Mouse (Mus musculus) gastrocnemius, postnatal 4 days (tissue): ENCODE data around the gene Kctd21. TPM values are rescaled to one million over a fixed set of nuclear protein-coding genes. Genes with fewer than 3 reads are reported as not detected.

Source experiments
- DNase-seq, 2 experiments: peaks; one replicate each; pipeline ENCODE4 v3.0.0; 2021 to 2022; ENCODE audit warnings: low spot score in 2 of 2, mixed read lengths in 2 of 2
- total RNA-seq, 2 experiments: library from RNA; stranded (reverse); gene quantifications; 2 replicates each; pipeline ENCODE4 v1.2.3; 2021

Kctd21 gene
- total RNA-seq, 2 experiments from 2014 or later, result 2.0 to 2.7 TPM

DNA sequence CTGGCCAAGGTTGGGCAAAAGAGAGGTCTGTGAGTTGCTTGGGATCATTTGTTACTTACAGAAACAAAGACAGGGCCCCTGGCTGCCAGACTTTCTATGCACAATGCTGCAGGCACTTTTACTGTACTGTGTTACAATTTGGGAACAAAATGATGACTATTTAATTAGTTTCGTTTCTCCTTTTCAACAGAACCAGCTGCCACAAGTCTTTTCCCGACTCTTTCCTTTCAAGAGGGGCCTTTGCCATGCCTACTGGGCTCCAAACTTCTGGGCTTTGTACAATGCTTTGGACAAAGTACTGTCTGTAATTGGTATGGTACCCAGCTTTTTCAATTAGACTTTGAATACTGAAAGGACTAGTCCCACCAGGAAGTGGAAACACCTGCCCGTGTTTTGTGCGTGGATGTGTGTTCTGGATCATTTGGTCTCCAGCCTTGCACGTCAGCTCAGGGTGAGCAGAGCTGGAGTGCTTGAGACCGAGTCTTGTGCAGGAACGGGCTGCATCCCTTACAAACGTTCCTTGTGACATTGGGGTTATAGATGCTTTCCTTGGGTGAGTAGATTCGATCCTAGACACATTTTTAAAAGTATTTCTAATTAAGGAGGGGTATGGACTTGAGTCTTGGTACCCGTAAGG lies 51.5 kb downstream of the Kctd21 start:
- no peak for DNase-seq

DNA sequence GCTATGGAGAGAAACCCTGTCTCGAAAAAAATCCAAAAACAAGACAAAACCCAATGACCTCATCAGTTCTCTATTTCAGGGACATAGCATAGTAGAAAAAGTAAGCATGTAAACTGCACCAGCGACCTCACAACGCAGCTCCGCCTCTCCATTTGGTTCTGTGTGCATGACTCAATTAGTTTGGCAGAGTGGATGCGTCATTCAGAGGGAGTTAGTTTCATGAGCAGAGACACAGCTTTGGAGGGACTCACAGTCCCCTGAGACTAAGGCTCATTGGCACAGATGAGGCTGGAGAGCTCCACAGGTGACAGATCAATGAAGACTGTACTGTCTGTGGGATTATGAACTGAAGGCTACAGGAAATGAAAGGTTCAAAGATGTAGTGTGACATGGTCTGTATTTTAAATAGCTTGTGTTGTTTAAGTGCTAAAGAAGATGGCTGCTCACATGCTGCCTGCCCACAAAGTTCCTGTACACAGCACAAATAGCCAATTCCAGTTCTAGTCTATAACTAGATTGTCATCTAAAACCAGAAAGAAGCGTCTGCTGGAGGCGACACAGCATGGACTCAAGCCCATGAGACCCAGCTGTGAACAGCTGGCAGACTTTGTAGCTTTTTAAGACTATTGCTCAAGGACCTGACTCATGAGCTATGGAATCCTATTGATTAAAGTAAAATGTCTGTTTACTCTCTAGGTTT lies 54.1 kb downstream of the Kctd21 start:
- no peak for DNase-seq

DNA sequence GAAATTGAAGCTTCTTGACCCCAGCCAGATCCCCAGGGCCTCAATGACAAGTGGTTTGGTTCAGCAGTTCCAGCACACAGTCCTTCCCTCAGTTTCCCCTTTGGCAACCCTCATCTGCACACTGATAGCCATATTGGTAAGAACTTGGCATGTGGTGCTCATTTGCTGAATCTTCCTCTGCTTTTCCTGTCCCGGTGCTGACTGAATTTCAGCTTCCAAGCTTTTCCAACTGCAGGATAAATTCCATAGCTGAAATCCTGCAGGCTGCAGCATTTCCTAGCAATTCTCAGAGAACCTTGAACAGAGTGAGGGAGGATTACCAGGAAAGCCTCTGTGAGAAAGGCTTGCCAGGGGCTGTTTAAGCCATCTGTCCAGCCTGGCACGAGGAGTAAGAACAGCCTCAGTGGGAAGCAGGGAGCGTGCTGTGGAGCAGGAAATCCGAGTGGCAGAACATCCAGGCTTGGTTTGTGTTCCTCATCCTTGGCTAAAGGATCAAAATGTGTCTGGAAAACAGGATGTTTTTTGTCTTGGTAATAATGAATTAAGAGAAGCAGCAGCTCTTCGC lies 54.8 kb downstream of the Kctd21 start:
- DNase-seq, result peak in 1 of 2 experiments; percentile 46

GRCm38 (mm10) chr7:97387561-97388147 lies 55.5 kb downstream of the Kctd21 start:
- no peak for DNase-seq

DNA sequence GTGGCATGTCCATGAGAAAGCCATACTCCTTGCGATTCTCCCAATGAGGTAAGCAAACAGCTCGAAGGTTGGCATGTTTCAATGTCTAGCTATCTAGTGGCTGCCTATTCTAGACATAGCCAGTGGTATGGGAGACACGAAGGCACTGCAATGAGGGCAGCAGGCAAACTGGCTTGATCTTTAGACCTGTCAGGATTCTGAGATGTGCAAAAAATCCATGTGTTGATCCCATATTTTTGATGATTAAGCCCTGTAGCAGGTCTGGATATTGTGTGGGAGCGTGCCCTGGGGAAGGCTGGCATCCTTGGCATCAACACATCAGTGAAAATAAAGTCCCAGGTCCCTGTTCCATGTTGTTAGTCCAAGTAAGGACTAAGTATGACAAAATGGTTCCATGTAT lies 56.4 kb downstream of the Kctd21 start:
- DNase-seq, result no peak

- DNase-seq, result no peak
These were observed 59.4 kb downstream of the Kctd21 start for GRCm38 (mm10) chr7:97391293-97392078.

DNA sequence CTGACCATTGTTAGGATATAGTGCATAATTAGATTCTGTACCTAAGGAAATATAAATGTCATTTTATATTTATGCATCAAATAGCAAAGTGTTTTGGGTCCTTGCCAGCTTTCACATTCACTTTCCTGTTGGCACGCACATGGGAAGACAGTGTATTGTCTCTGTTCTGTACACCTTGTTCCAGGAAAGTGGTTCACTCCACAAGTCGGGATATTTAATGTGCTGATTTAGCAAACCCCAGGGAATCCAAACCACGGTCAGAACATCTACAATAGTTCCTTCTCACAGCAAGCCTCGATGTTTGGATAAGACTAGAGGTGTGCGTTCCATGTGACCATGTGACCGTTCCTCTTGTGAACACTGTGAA lies 59.9 kb downstream of the Kctd21 start:
- no peak for DNase-seq

- no peak for DNase-seq
These were observed 62.2 kb downstream of the Kctd21 start for GRCm38 (mm10) chr7:97394375-97394774.

DNA sequence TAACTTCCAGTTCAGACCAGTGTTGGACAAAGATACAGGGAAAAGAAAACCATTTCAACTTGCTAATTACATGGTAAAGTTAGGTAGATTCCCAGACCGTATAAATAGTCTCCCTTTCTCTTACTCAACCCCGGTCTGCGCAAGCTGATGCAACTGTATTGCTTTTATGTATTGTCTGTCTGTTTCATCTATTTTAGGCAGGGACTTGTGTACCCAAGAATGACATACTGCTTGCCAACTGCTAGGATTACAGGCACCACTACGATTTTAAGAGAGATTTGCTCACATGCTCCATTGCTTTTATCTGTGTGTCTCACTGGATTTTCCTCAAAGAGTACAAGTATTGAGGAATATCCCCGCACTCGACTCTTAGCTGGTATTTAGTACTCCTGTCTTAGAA lies 66.8 kb downstream of the Kctd21 start:
- DNase-seq, result no peak

Other genes with a start within 250 kb of the Kctd21 start
- 1 to 10 TPM; 1.9 to 2.5 TPM for gene Usp35, start 307 bp upstream of the Kctd21 start, total RNA-seq
- 1 to 10 TPM; 7.9 to 8.1 TPM for gene Alg8, start 39.3 kb downstream of the Kctd21 start, total RNA-seq
- 100 to 1,000 TPM; 255 to 257 TPM for gene Ndufc2, start 67.7 kb downstream of the Kctd21 start, total RNA-seq
- gene Thrsp, start 85.4 kb downstream of the Kctd21 start, total RNA-seq, result 10 to 100 TPM; 53.7 to 60.9 TPM
- gene Kctd14, start 119.0 kb downstream of the Kctd21 start, total RNA-seq, result under 1 TPM; 0.44 to 0.56 TPM
- 10 to 100 TPM; 39.0 to 44.9 TPM for gene Ints4, start 148.6 kb downstream of the Kctd21 start, total RNA-seq
- 100 to 1,000 TPM in 1 of 2 experiments, 10 to 100 TPM in 1; 99.2 to 120 TPM for gene Aamdc, start 247.2 kb downstream of the Kctd21 start, total RNA-seq
- 10 to 100 TPM; 24.0 to 26.1 TPM for gene Rsf1, start 247.6 kb downstream of the Kctd21 start, total RNA-seq